Mouse (Mus musculus) ES-E14 (cell line): ENCODE measurements around the gene Mctp2. TPM values are rescaled to one million over a fixed set of nuclear protein-coding genes. Genes with fewer than 3 reads are reported as not detected.

ENCODE experiments used
- DNase-seq: peaks from one replicate; pipeline ENCODE4 v3.0.0-alpha.2; 2013; ENCODE audit warnings: low read depth, low spot score
- H3K27ac ChIP-seq: 2 replicates; pipeline ENCODE4 v1.5.1; 2012; ENCODE audit warnings: low read depth, mild to moderate bottlenecking, low read length, moderate library complexity, mixed read lengths; ENCODE audit not compliant: poor library complexity, insufficient read depth, severe bottlenecking
- H3K36me3 ChIP-seq: 2 replicates; pipeline ENCODE4 v1.6.1; 2012; ENCODE audit warnings: mild to moderate bottlenecking, low read length, moderate library complexity, mixed read lengths; ENCODE audit not compliant: control insufficient read depth, poor library complexity, insufficient read depth, severe bottlenecking
- H3K4me1 ChIP-seq, 2 experiments: fragments of 150-350 bp in 1 of 2; sonication (generic) in 1 of 2; 2 replicates each; pipeline ENCODE4 v1.6.1; 2012; ENCODE audit warnings: low read length in 2 of 2, mild to moderate bottlenecking in 1 of 2, mixed read lengths in 1 of 2; ENCODE audit not compliant: control insufficient read depth in 2 of 2, insufficient read depth in 2 of 2, poor library complexity in 1 of 2
- H3K4me3 ChIP-seq, 2 experiments: fragments of 150-350 bp in 1 of 2; sonication (generic) in 1 of 2; 2 replicates each; pipeline ENCODE4 v1.5.1; 2012; ENCODE audit warnings: low read length in 2 of 2, low read depth in 1 of 2, mild to moderate bottlenecking in 1 of 2, mixed read lengths in 1 of 2; ENCODE audit not compliant: insufficient read depth in 1 of 2, poor library complexity in 1 of 2, severe bottlenecking in 1 of 2
- H3K9ac ChIP-seq: 2 replicates; pipeline ENCODE4 v1.6.1; 2012; ENCODE audit warnings: low read depth, mild to moderate bottlenecking, low read length, mixed read lengths; ENCODE audit not compliant: poor library complexity, insufficient read depth, severe bottlenecking
- H3K9me3 ChIP-seq: fragments of 150-350 bp; sonication (generic); 2 replicates; pipeline ENCODE4 v1.6.1; 2012; ENCODE audit warnings: low read depth, mild to moderate bottlenecking, low read length; ENCODE audit not compliant: control insufficient read depth, insufficient read depth
- CHD2 ChIP-seq: IDR thresholded peaks from 2 replicates; pipeline ENCODE4 v1.6.1; 2014; ENCODE audit warnings: mild to moderate bottlenecking, low read depth, low read length, inconsistent platforms
- HCFC1 ChIP-seq: IDR thresholded peaks from 2 replicates; pipeline ENCODE4 v1.6.1; 2012; ENCODE audit warnings: low read length, inconsistent platforms, borderline replicate concordance; ENCODE audit not compliant: insufficient read depth
- MAFK ChIP-seq: IDR thresholded peaks from 2 replicates; pipeline ENCODE4 v1.6.1; 2014; ENCODE audit warnings: mild to moderate bottlenecking, low read depth, low read length, inconsistent platforms; ENCODE audit not compliant: insufficient read depth
- ZC3H11A ChIP-seq: IDR thresholded peaks from 2 replicates; pipeline ENCODE4 v1.6.1; 2012; ENCODE audit warnings: low read depth, mild to moderate bottlenecking, inconsistent platforms, low read length, borderline replicate concordance
- ZNF384 ChIP-seq: IDR thresholded peaks from 2 replicates; pipeline ENCODE4 v1.6.1; 2012; ENCODE audit warnings: low read depth, low read length, inconsistent platforms
- in situ Hi-C, 2 experiments: fragments of 600-800 bp; cut with MboI; formaldehyde crosslinking; loops; one replicate each; pipeline ENCODE4 v1.15.1; 2025; ENCODE audit warnings: low sequenced_read_pairs in 2 of 2, inconsistent platforms in 1 of 2; ENCODE audit not compliant: unreplicated experiment in 2 of 2
- total RNA-seq: library from RNA; depleted of rRNA; stranded (reverse); fragments of 300-350 nt; gene quantifications from 2 replicates; pipeline ENCODE4 v1.2.3, GENCODE M21; 2012

Mctp2 gene
- total RNA-seq, 1 experiment = 6.2 TPM

DNA sequence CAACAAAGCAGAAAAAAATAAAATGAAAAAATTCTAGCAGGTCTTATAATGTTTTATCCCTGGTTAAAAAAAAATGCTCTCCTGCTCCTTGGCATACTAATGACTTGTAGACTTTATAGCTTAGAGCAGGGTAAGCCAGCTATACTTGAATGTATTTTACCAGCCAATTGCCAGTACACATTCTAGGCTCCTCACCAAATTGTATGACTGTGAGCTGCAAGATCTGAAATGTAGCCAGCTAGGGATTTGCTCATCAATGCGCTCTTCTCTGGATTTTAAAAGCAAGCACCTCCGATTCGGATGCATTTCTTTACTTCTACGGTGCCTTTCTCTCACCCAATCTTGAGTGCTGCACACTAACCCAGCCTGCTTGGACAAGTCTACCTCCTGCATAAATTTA is 167.7 kb downstream of the Mctp2 start:
- no peak for TF ChIP-seq MAFK
- TF ChIP-seq ZC3H11A = no peak
- TF ChIP-seq ZNF384 = no peak
- no peak for TF ChIP-seq CHD2
- TF ChIP-seq HCFC1 = no peak
- DNase-seq = no peak
- Histone ChIP-seq H3K36me3 (no peaks in the 10 kb centered on the region), H3K27ac (no peak overlapping the region), H3K9me3 (no peaks in the 10 kb centered on the region), H3K9ac (no peak overlapping the region), H3K4me3 (no peak overlapping the region), H3K4me1 (no peaks in the 10 kb centered on the region)
- in situ Hi-C loops = no loop called here

GRCm38 (mm10) chr7:72120986-72121385 is 185.4 kb downstream of the Mctp2 start:
- H3K9me3 ChIP-seq = no peaks in the 10 kb centered on the region
- in situ Hi-C loops = no loop called here
- H3K4me1 ChIP-seq = no peaks in the 10 kb centered on the region
- no peak overlapping the region for H3K9ac ChIP-seq
- no peaks in the 10 kb centered on the region for H3K36me3 ChIP-seq
- TF ChIP-seq CHD2 (no peak), ZNF384 (no peak), HCFC1 (no peak), MAFK (no peak), ZC3H11A (no peak)
- no peak overlapping the region for H3K27ac ChIP-seq
- DNase-seq = no peak
- no peak overlapping the region for H3K4me3 ChIP-seq

- in situ Hi-C loops = no loop called here
- Histone ChIP-seq H3K4me3 (no peak overlapping the region), H3K9ac (no peak overlapping the region), H3K9me3 (no peaks in the 10 kb centered on the region), H3K36me3 (no peaks in the 10 kb centered on the region), H3K27ac (no peak overlapping the region), H3K4me1 (no peaks in the 10 kb centered on the region)
- TF ChIP-seq MAFK (no peak), HCFC1 (no peak), CHD2 (no peak), ZNF384 (no peak), ZC3H11A (no peak)
- no peak for DNase-seq
These were observed 186.7 kb downstream of the Mctp2 start for GRCm38 (mm10) chr7:72119713-72120112.

- Histone ChIP-seq H3K27ac (no peak overlapping the region), H3K9ac (no peak overlapping the region), H3K9me3 (no peaks in the 10 kb centered on the region), H3K4me1 (no peaks in the 10 kb centered on the region), H3K4me3 (no peak overlapping the region), H3K36me3 (no peaks in the 10 kb centered on the region)
- no peak for DNase-seq
- TF ChIP-seq MAFK (no peak), ZNF384 (no peak), HCFC1 (no peak), ZC3H11A (no peak), CHD2 (no peak)
- in situ Hi-C loops = no loop called here
These were observed 188.9 kb downstream of the Mctp2 start for GRCm38 (mm10) chr7:72117376-72118077.
